Mouse (Mus musculus) brain, embryonic 14.5 days (tissue): Measurements from ENCODE around the gene Zfp704. TPM values are rescaled to one million over a fixed set of nuclear protein-coding genes. Genes with fewer than 3 reads are reported as not detected.

Source experiments
- DNase-seq: peaks from one replicate; pipeline ENCODE4 v3.0.0-alpha.2; 2011; ENCODE audit warnings: low read depth
- CTCF ChIP-seq: fragments of 200-500 bp; IDR thresholded peaks from 2 replicates; pipeline ENCODE4 v1.5.1; 2012; ENCODE audit warnings: inconsistent platforms, mild to moderate bottlenecking, moderate library complexity, borderline replicate concordance; ENCODE audit not compliant: insufficient read depth, insufficient read length; ENCODE audit errors: extremely low read depth
- POLR2A ChIP-seq: fragments of 200-500 bp; IDR thresholded peaks from 2 replicates; pipeline ENCODE4 v1.6.1; 2012; ENCODE audit warnings: mild to moderate bottlenecking, inconsistent platforms, borderline replicate concordance; ENCODE audit not compliant: poor library complexity, insufficient read depth, insufficient read length, severe bottlenecking; ENCODE audit errors: extremely low read depth
- polyA plus RNA-seq: library from polyadenylated mRNA; depleted of rRNA; stranded (reverse); fragments of >200 nt; gene quantifications from 2 replicates; pipeline ENCODE4 v1.2.3, GENCODE M21; 2012

Gene Zfp704
- polyA plus RNA-seq, 1 experiment: 19.3 TPM

- TF ChIP-seq CTCF (no peak), POLR2A (no peak)
- DNase-seq: peak; percentile 89
Measured at GRCm38 (mm10) chr3:9523081-9523932, 86.6 kb downstream of the Zfp704 start.

GRCm38 (mm10) chr3:9522009-9522408 is 87.9 kb downstream of the Zfp704 start:
- no peak for TF ChIP-seq POLR2A
- no peak for TF ChIP-seq CTCF
- no peak for DNase-seq

GRCm38 (mm10) chr3:9520728-9521054 is 89.2 kb downstream of the Zfp704 start:
- no peak for DNase-seq
- TF ChIP-seq CTCF (no peak), POLR2A (no peak)

GRCm38 (mm10) chr3:9520051-9520727 is 89.7 kb downstream of the Zfp704 start:
- DNase-seq: peak; percentile 96
- no peak for TF ChIP-seq CTCF
- TF ChIP-seq POLR2A: no peak

DNA sequence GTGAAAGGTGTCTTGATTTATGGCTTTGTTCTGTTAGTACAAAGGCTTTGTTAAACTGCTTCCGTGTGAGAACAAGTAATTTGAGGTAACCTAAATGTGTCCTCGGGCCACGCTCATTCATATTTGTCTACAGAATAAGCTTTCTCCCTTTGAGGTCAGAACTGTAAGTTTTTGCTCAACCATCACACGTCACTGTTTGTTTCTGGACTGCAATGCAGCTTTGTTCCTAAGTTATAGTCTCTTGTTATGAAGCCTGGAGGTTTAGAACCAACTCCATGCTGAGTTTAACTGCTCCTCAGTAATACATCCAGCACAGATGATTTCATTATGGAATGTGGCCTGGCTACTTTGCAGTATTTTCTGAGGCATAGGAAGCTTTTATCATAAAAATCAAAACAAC is 90.4 kb downstream of the Zfp704 start:
- DNase-seq: peak; percentile 26
- TF ChIP-seq CTCF: no peak
- TF ChIP-seq POLR2A: no peak

- DNase-seq: no peak
- TF ChIP-seq POLR2A (no peak), CTCF (no peak)
Measured at GRCm38 (mm10) chr3:9518936-9519335, 90.9 kb downstream of the Zfp704 start.

DNA sequence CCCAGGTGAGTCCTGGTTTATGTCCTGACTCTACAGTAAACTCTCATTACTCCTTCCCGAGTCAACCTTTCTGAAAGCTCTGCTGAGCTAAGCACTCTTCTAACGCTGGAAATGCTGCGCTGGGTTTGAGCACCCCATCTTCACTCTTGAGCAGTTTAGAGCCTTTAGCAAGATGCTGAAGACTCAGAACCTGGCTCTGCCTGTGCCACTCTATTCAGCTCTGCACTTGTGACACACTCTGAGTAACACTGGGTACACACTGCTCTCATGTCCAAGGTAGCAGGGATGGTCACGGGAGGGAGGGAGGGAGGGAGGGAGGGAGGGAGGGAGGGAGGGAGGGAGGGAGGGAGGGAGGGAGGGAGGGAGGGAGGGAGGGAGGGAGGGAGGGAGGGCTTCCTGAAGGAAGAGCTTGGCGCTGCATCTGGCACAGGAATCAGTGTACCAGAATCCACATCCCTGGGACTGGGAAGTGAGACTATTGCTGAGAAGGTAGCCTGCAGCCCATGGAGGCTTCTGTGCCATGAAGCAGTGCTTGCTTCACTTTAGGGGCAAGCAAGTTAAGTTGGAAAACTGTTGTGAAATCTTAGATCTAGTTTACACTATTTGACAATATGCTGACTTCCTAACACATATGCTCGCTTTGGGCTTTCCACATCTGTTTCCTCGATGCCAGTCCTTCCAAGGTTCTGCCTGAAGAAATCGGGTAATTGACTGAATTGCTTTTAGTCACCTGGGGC is 93.6 kb downstream of the Zfp704 start:
- no peak for DNase-seq
- TF ChIP-seq CTCF (no peak), POLR2A (no peak)

DNA sequence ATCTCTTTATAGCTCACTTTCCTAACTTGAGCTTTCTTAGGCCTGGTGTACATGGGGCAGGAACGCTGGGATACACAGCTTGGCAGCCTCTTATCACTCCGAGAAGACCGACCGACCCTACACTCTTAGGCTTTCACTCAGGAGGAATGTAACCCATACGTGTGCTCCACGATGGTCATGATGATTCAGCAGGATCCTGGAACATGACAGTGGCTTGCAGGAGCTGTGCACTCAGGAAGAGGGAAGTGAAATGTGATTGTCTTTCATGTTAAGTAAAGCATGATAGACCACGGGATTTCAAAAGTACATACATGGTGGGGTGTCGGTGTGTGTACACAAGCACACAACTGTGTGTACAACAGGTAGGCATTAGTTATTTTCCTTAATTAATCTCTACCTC is 94.4 kb downstream of the Zfp704 start:
- no peak for TF ChIP-seq CTCF
- TF ChIP-seq POLR2A: no peak
- no peak for DNase-seq

- DNase-seq: peak; percentile 92
- TF ChIP-seq CTCF (no peak), POLR2A (no peak)
Measured at GRCm38 (mm10) chr3:9513703-9514110, 96.2 kb downstream of the Zfp704 start.

DNA sequence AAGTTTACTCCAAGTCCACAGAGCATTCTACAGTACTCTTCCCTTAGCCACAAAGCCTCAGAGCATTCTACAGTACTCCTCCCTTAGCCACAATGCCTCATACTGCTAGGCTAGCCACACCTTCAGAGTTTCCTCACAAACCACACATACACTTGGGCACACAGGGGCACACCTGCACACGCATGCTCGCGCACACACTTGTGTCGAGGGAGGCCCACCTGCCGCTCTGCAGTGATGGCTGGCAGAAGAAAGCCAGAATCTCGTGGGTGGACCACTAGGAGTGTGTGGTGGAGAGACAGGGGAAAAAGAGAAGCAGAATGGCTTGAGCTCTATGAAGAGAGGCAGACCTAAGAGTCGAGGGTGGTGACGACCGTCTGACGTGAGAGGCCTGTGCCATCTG is 97.7 kb downstream of the Zfp704 start:
- TF ChIP-seq POLR2A (no peak), CTCF (no peak)
- no peak for DNase-seq

GRCm38 (mm10) chr3:9505692-9506211 is 104.1 kb downstream of the Zfp704 start:
- TF ChIP-seq CTCF (no peak), POLR2A (no peak)
- no peak for DNase-seq
